Mouse (Mus musculus): ENCODE results near the gene Zap70.
"Not testable (repeated sequence)": the region's sequence is repeated elsewhere in the genome, so short reads cannot be mapped to it uniquely, and the experiment has no call there.

DNA sequence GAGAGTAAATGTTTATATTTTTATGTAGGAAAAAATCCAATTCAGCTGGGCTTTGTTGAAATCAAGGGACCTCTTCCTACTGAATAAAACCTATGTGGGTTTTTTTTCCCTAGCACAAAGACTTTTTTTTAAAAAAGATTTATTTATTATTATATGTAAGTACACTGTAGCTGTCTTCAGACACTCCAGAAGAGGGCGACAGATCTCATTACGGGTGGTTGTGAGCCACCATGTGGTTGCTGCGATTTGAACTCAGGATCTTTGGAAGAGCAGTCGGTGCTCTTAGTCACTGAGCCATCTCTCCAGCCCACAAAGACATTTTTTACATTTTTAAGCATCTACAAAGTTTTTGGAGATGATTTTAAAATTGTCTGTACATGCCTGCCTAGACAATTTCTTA lies 60.3 kb downstream of the Zap70 start:
- not testable (repeated sequence) for TF ChIP-seq CTCF, EP300 (IDR thresholded peaks at IDR 0.05; ENCODE audit: low read depth)
